1 mouse cellular context compared by ENCODE assay signal in the genomic region with DNA sequence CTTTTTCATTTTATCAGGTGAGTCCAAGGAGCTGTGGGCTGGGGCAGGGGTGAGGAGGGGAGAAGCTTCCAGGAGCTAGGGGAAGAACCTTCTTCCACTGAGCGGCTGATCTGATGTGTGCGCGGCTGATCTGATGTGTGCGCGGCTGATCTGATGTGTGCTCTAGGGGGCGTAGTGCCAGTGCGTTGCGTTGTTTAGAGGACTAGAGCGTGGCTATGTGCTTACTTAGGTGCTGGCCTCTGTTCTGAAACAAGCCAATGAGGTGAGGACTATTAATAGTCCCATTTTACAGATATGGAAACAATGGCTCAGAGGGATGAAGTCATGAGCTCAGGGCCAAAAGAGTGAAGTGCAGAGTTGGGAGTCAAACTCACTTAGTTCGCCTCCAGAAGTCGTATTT.
TF ChIP-seq lines count a peak whose summit lies in the region.

No protein-coding gene starts in this region.

TF ChIP-seq in CH12.LX, 34 proteins besides CTCF, POLR2A, EP300 and RAD21:
- TF ChIP-seq NELFE (IDR thresholded peaks at IDR 0.05; ENCODE audit: low read depth, low read length), result no peak
- TF ChIP-seq TBP (conservative IDR thresholded peaks at IDR 0.05; ENCODE audit: low read depth, low read length), result no peak
- TF ChIP-seq ZKSCAN1 (IDR thresholded peaks at IDR 0.05; ENCODE audit: borderline replicate concordance, low read depth, low read length), result no peak
- TF ChIP-seq IRF4 (IDR thresholded peaks at IDR 0.05; ENCODE audit: low read depth, low read length), result no peak
- TF ChIP-seq E2F4 (IDR thresholded peaks at IDR 0.05; ENCODE audit: insufficient replicate concordance, low read depth, low read length), result no peak
- TF ChIP-seq USF1 (IDR thresholded peaks at IDR 0.05; ENCODE audit: low read depth, low read length), result no peak
- TF ChIP-seq MEF2A (IDR thresholded peaks at IDR 0.05; ENCODE audit: borderline replicate concordance, low read depth, low read length), result peak; percentile 90
- no peak for TF ChIP-seq MAFK (IDR thresholded peaks at IDR 0.05; ENCODE audit: insufficient replicate concordance, low read length)
- peak; percentile 36 for TF ChIP-seq SMC3 (IDR thresholded peaks at IDR 0.05; ENCODE audit: low read depth, low read length)
- no peak for TF ChIP-seq ZMIZ1 (IDR thresholded peaks at IDR 0.05; ENCODE audit: low read depth, low read length)
- no peak for TF ChIP-seq PAX5 (IDR thresholded peaks at IDR 0.05; ENCODE audit: low read length)
- TF ChIP-seq UBTF (IDR thresholded peaks at IDR 0.05; ENCODE audit: low read depth, low read length), result no peak
- TF ChIP-seq ZNF384 (IDR thresholded peaks at IDR 0.05; ENCODE audit: low read depth, low read length), result no peak
- TF ChIP-seq SIN3A (IDR thresholded peaks at IDR 0.05; ENCODE audit: low read length), result 0 out of 2 replicates have a peak, but pooled peaks have one; percentile 10
- no peak for TF ChIP-seq USF2 (conservative IDR thresholded peaks at IDR 0.05; ENCODE audit: low read depth, low read length)
- TF ChIP-seq JUN (IDR thresholded peaks at IDR 0.05; ENCODE audit: insufficient read depth, low read depth, low read length), result peak; percentile 83
- TF ChIP-seq CHD1 (IDR thresholded peaks at IDR 0.05; ENCODE audit: low read depth, low read length), result no peak
- TF ChIP-seq JUND (conservative IDR thresholded peaks at IDR 0.05; ENCODE audit: low read depth, low read length), result peak; percentile 79
- peak; percentile 76 for TF ChIP-seq ETS1 (conservative IDR thresholded peaks at IDR 0.05; ENCODE audit: low read depth, low read length)
- TF ChIP-seq MAX (IDR thresholded peaks at IDR 0.05; ENCODE audit: low read length), result no peak
- TF ChIP-seq POLR2AphosphoS2 (IDR thresholded peaks at IDR 0.05; ENCODE audit: low read depth, low read length), result no peak
